Mouse (Mus musculus): ENCODE results near the gene Lck. TPM values are rescaled to one million over a fixed set of nuclear protein-coding genes. Genes with fewer than 3 reads are reported as not detected.

Gene Lck
- polyA plus RNA-seq, 1 experiment, result 2.1 TPM

DNA sequence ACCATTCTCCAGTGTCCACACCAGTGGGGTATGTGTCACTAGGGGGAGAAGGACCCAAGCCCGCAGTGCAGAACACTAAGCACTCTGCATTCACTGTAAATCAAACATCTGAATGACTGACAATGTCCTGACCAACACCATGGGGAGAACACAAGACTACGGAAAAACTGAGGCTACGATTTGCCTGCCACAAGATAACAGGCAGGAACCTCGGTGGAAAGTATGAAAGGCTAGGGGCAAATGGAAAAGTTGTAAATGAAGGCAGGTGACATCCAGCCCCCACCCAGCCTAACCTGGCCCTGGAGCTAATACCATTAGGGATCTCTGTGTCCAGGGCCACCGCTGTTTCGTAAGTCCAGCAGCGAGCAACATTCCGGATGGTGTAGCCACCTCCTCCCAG is 54.9 kb downstream of the Lck start:
- H3K36me3 ChIP-seq (ENCODE audit: control insufficient read depth, insufficient read depth), result peaks cover 13% of the 10 kb centered on the region
- H3K27me3 ChIP-seq (ENCODE audit: control insufficient read depth, insufficient read depth, insufficient read length), result no peaks in the 10 kb centered on the region
- TF ChIP-seq USF1 (IDR thresholded peaks at IDR 0.05; ENCODE audit: low read depth) (no peak), SRF (IDR thresholded peaks at IDR 0.05; ENCODE audit: control insufficient read depth, insufficient read length, low read depth) (no peak), POLR2A (IDR thresholded peaks at IDR 0.05; ENCODE audit: insufficient read length, low read depth) (no peak), TCF12 (IDR thresholded peaks at IDR 0.05; ENCODE audit: insufficient read depth, poor library complexity, severe bottlenecking) (no peak), POLR2AphosphoS2 (IDR thresholded peaks at IDR 0.05; ENCODE audit: insufficient read length, low read depth) (no peak), CEBPB (IDR thresholded peaks at IDR 0.05; ENCODE audit: insufficient read depth, poor library complexity, severe bottlenecking) (no peak), MAX (IDR thresholded peaks at IDR 0.05; ENCODE audit: low read depth) (no peak), MYOG (IDR thresholded peaks at IDR 0.05; ENCODE audit: control insufficient read depth in 1 of 3, insufficient read depth in 1 of 3, insufficient read length in 2 of 3, low read depth in 2 of 3) (no peak), REST (IDR thresholded peaks at IDR 0.05; ENCODE audit: insufficient read depth, insufficient read length) (no peak), E2F4 (IDR thresholded peaks at IDR 0.05; ENCODE audit: insufficient read depth) (no peak), TCF3 (IDR thresholded peaks at IDR 0.05; ENCODE audit: insufficient read length, low read depth) (no peak), MYOD1 (IDR thresholded peaks at IDR 0.05; ENCODE audit: control insufficient read depth in 1 of 3, insufficient read length in 2 of 3, low read depth in 2 of 3) (no peak)
- H3K79me2 ChIP-seq (ENCODE audit: control insufficient read depth, insufficient read depth), result no peaks in the 10 kb centered on the region
- no peak overlapping the region for H3ac ChIP-seq (ENCODE audit: control insufficient read depth, insufficient read length)
- H3K4me2 ChIP-seq (ENCODE audit: low read depth), result no peak overlapping the region
- H3K4me3 ChIP-seq, result no peak overlapping the region

DNA sequence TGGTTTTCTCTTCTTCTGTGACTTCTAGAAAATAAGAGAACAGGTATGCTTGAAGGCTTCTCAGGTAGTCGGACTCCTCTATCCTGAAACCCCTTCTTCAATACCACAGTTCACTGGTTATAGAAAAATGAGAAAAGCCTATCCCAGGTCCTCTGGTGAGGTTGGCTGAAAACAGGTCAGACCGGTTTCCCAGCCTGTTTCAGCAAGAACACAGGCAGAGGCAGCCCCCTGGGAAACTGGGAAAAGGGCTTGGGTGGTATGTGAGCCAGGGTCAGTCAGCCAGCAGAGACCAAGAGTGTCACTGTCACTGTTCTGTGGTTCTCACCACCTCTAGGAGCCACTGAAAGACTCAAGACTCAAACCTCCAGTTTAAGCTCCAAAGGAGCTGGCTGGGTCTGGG is 56.5 kb downstream of the Lck start:
- no peak overlapping the region for H3ac ChIP-seq (ENCODE audit: control insufficient read depth, insufficient read length)
- H3K4me3 ChIP-seq, result no peak overlapping the region
- no peaks in the 10 kb centered on the region for H3K27me3 ChIP-seq (ENCODE audit: control insufficient read depth, insufficient read depth, insufficient read length)
- TF ChIP-seq E2F4 (IDR thresholded peaks at IDR 0.05; ENCODE audit: insufficient read depth) (no peak), MYOD1 (IDR thresholded peaks at IDR 0.05; ENCODE audit: control insufficient read depth in 1 of 3, insufficient read length in 2 of 3, low read depth in 2 of 3) (no peak), POLR2AphosphoS2 (IDR thresholded peaks at IDR 0.05; ENCODE audit: insufficient read length, low read depth) (no peak), SRF (IDR thresholded peaks at IDR 0.05; ENCODE audit: control insufficient read depth, insufficient read length, low read depth) (no peak), POLR2A (IDR thresholded peaks at IDR 0.05; ENCODE audit: insufficient read length, low read depth) (no peak)
- peaks cover 11% of the 10 kb centered on the region for H3K36me3 ChIP-seq (ENCODE audit: control insufficient read depth, insufficient read depth)
- H3K79me2 ChIP-seq (ENCODE audit: control insufficient read depth, insufficient read depth), result no peaks in the 10 kb centered on the region
- no peak overlapping the region for H3K4me2 ChIP-seq (ENCODE audit: low read depth)

DNA sequence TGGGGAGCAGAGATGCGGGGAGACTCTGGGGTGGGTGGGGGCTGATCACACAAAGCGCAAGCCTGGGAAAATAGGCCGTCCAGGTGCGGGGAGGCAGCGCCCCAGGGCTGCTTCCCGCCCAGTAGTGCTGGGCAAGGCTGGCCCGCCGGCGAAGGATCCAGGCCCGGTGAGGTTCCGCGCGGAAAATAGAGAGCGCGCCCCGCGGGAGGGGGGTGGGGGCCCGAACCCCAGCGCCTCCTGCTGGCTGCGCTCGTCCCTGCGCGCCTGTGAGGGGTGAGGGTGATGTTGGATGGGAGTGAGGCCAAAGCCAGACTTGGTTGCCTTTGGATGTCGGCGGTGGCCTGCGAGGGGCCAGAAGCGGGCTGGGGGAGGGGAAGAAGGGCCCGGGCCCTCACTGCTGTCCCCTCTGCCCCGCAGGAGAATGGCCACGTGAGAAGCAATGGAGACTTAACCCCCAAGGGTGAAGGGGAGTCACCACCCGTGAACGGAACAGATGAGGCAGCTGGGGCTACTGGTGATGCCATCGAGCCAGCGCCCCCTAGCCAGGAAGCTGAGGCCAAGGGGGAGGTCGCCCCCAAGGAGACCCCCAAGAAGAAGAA is 59.0 kb downstream of the Lck start:
- H3K36me3 ChIP-seq (ENCODE audit: control insufficient read depth, insufficient read depth), result no peaks in the 10 kb centered on the region
- TF ChIP-seq TCF12 (IDR thresholded peaks at IDR 0.05; ENCODE audit: insufficient read depth, poor library complexity, severe bottlenecking) (no peak), POLR2A (IDR thresholded peaks at IDR 0.05; ENCODE audit: insufficient read length, low read depth) (no peak), POLR2AphosphoS2 (IDR thresholded peaks at IDR 0.05; ENCODE audit: insufficient read length, low read depth) (peak; percentile 33), MYOG (IDR thresholded peaks at IDR 0.05; ENCODE audit: control insufficient read depth in 1 of 3, insufficient read depth in 1 of 3, insufficient read length in 2 of 3, low read depth in 2 of 3) (peak in 1 of 3 experiments; percentile 6), E2F4 (IDR thresholded peaks at IDR 0.05; ENCODE audit: insufficient read depth) (no peak), MYOD1 (IDR thresholded peaks at IDR 0.05; ENCODE audit: control insufficient read depth in 1 of 3, insufficient read length in 2 of 3, low read depth in 2 of 3) (peak in 2 of 3 experiments; percentile 9 to 14), CEBPB (IDR thresholded peaks at IDR 0.05; ENCODE audit: insufficient read depth, poor library complexity, severe bottlenecking) (no peak), MAX (IDR thresholded peaks at IDR 0.05; ENCODE audit: low read depth) (no peak), SRF (IDR thresholded peaks at IDR 0.05; ENCODE audit: control insufficient read depth, insufficient read length, low read depth) (no peak), TCF3 (IDR thresholded peaks at IDR 0.05; ENCODE audit: insufficient read length, low read depth) (no peak), USF1 (IDR thresholded peaks at IDR 0.05; ENCODE audit: low read depth) (no peak), REST (IDR thresholded peaks at IDR 0.05; ENCODE audit: insufficient read depth, insufficient read length) (no peak)
- H3K4me3 ChIP-seq, result peak overlapping the region; percentile 28
- peak overlapping the region; percentile 42 for H3ac ChIP-seq (ENCODE audit: control insufficient read depth, insufficient read length)
- H3K27me3 ChIP-seq (ENCODE audit: control insufficient read depth, insufficient read depth, insufficient read length), result no peaks in the 10 kb centered on the region
- H3K4me2 ChIP-seq (ENCODE audit: low read depth), result peak overlapping the region; percentile 60
- H3K79me2 ChIP-seq (ENCODE audit: control insufficient read depth, insufficient read depth), result no peaks in the 10 kb centered on the region

DNA sequence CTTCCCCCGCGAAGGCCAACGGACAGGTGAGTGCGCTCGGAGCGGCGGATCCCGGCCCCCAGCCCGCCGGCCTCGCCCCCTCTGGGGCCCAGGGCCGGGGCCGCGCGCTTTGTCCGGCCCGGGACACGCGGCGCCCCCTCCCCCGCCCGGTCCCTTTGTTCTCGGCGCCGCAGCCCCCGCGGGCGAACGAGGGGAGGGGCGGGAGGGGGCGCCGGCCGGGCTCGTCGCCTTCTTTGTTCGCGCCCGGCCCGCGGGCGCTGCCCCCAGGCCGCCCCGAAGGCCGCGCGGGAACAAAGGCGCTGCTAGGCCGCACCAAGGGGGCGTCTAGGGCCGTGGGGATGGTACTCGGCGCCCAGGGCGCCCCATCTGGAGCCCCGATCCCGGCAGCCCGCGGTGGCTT is 59.5 kb downstream of the Lck start:
- Histone ChIP-seq H3K36me3 (ENCODE audit: control insufficient read depth, insufficient read depth) (no peaks in the 10 kb centered on the region), H3K4me2 (ENCODE audit: low read depth) (peak overlapping the region; percentile 60), H3K79me2 (ENCODE audit: control insufficient read depth, insufficient read depth) (no peaks in the 10 kb centered on the region), H3ac (ENCODE audit: control insufficient read depth, insufficient read length) (peak overlapping the region; percentile 42), H3K4me3 (peak overlapping the region; percentile 28), H3K27me3 (ENCODE audit: control insufficient read depth, insufficient read depth, insufficient read length) (no peaks in the 10 kb centered on the region)
- TF ChIP-seq POLR2AphosphoS2 (IDR thresholded peaks at IDR 0.05; ENCODE audit: insufficient read length, low read depth) (no peak), MYOD1 (IDR thresholded peaks at IDR 0.05; ENCODE audit: control insufficient read depth in 1 of 3, insufficient read length in 2 of 3, low read depth in 2 of 3) (peak in 1 of 3 experiments; percentile 3)

GRCm38 (mm10) chr4:129513086-129513767 is 60.2 kb downstream of the Lck start, which contains the start of gene Marcksl1:
Gene Marcksl1, plus strand, starts transcription at chr4:129513581.
- Histone ChIP-seq H3K27me3 (ENCODE audit: control insufficient read depth, insufficient read depth, insufficient read length) (no peaks in the 10 kb centered on the region), H3K4me2 (ENCODE audit: low read depth) (peak within 1 kb of the TSS; percentile 60), H3K79me2 (ENCODE audit: control insufficient read depth, insufficient read depth) (no peaks in the 10 kb centered on the region), H3K36me3 (ENCODE audit: control insufficient read depth, insufficient read depth) (no peaks in the 10 kb centered on the region), H3ac (ENCODE audit: control insufficient read depth, insufficient read length) (peak within 1 kb of the TSS; percentile 42), H3K4me3 (peak within 1 kb of the TSS; percentile 28)
- no peak for TF ChIP-seq MYOD1 (IDR thresholded peaks at IDR 0.05; ENCODE audit: control insufficient read depth in 1 of 3, insufficient read length in 2 of 3, low read depth in 2 of 3)
- TF ChIP-seq POLR2A (IDR thresholded peaks at IDR 0.05; ENCODE audit: insufficient read length, low read depth), result peak; percentile 92
- TF ChIP-seq MAX (IDR thresholded peaks at IDR 0.05; ENCODE audit: low read depth), result no peak
- no peak for TF ChIP-seq USF1 (IDR thresholded peaks at IDR 0.05; ENCODE audit: low read depth)
- no peak for TF ChIP-seq SRF (IDR thresholded peaks at IDR 0.05; ENCODE audit: control insufficient read depth, insufficient read length, low read depth)
- no peak for TF ChIP-seq TCF3 (IDR thresholded peaks at IDR 0.05; ENCODE audit: insufficient read length, low read depth)
- no peak for TF ChIP-seq REST (IDR thresholded peaks at IDR 0.05; ENCODE audit: insufficient read depth, insufficient read length)
- peak; percentile 94 for TF ChIP-seq POLR2AphosphoS2 (IDR thresholded peaks at IDR 0.05; ENCODE audit: insufficient read length, low read depth)
- no peak for TF ChIP-seq CEBPB (IDR thresholded peaks at IDR 0.05; ENCODE audit: insufficient read depth, poor library complexity, severe bottlenecking)

All from myocyte (in vitro differentiated cells).